In genomic region chr7:45716460-45716857, GRCm38 (mm10) we compare ENCODE assay signal across 10 mouse cellular contexts. TPM values are rescaled to one million over a fixed set of nuclear protein-coding genes. Genes with fewer than 3 reads are reported as not detected.
DNase-seq lines count a peak whose midpoint lies in the region; ATAC-seq and TF ChIP-seq lines count a peak whose summit lies in the region.
"Had no signal": no experiment of that assay in that cellular context is flagged by ENCODE, and none has a peak within 500 bp of the region (broad histone marks: within the 10 kb centered on the region; RNA-seq: fewer than 3 reads in every experiment).

No protein-coding gene starts in this region.

- peaks cover 13% of the 10 kb centered on the region; the same call in 1 of the 2 replicates for H3K4me1 ChIP-seq in lung, embryonic 14.5 days (ENCODE audit: insufficient read depth)
- peaks cover 26% of the 10 kb centered on the region for H3K4me1 ChIP-seq in lung, adult 2 months (ENCODE audit: control insufficient read depth, insufficient read depth, low read length)
- peaks cover 70% of the 10 kb centered on the region for H3K4me1 ChIP-seq in forebrain, embryonic 10.5 days
- H3K4me1 ChIP-seq in intestine, embryonic 16.5 days (ENCODE audit: control insufficient read depth, insufficient read depth, low read length) = peaks cover 50% of the 10 kb centered on the region
- H3K4me1 ChIP-seq in neural tube, embryonic 12.5 days = peaks cover 44% of the 10 kb centered on the region

- H3K27ac ChIP-seq in lung, embryonic 14.5 days (ENCODE audit: low read depth) = no peak overlapping the region; the same call in 1 of the 2 replicates
- no peak overlapping the region for H3K27ac ChIP-seq in forebrain, embryonic 10.5 days
- 0 out of 2 replicates have a peak overlapping the region, but pooled peaks have one; percentile 41 for H3K27ac ChIP-seq in intestine, embryonic 16.5 days (ENCODE audit: low read length)
- H3K27ac ChIP-seq in neural tube, embryonic 12.5 days = no peak overlapping the region

- no peak for DNase-seq in lung, embryonic 14.5 days
- no peak for DNase-seq in lung, adult 2 months
- DNase-seq in forebrain, embryonic 10.5 days (ENCODE audit: extremely low spot score, low spot score) = no peak
- DNase-seq in layer of hippocampus, adult 18-20 months (ENCODE audit: low spot score in 2 of 2) = no peak
- no peak for DNase-seq in cerebellum, adult 8-10 months
- no peak for DNase-seq in adrenal gland, postnatal 14 days

- peaks cover 51% of the 10 kb centered on the region for H3K36me3 ChIP-seq in lung, embryonic 14.5 days (ENCODE audit: insufficient read depth)
- H3K36me3 ChIP-seq in forebrain, embryonic 10.5 days (replicated peaks) = peaks cover 52% of the 10 kb centered on the region
- H3K36me3 ChIP-seq in intestine, embryonic 16.5 days (ENCODE audit: control insufficient read depth, insufficient read depth, low read length) = peaks cover 23% of the 10 kb centered on the region; the same call in 1 of the 2 replicates
- H3K36me3 ChIP-seq in neural tube, embryonic 12.5 days = peaks cover 45% of the 10 kb centered on the region

- H3K4me3 ChIP-seq in lung, embryonic 14.5 days (ENCODE audit: low read depth, low read length) = peak overlapping the region; percentile 98
- no peak overlapping the region for H3K4me3 ChIP-seq in lung, adult 2 months (replicated peaks; ENCODE audit: extremely low read depth, low read depth, low read length)
- peak overlapping the region; percentile 96 for H3K4me3 ChIP-seq in forebrain, embryonic 10.5 days
- peak overlapping the region; percentile 85 for H3K4me3 ChIP-seq in intestine, embryonic 16.5 days (ENCODE audit: low read length)
- peak overlapping the region; percentile 91; the same call in 1 of the 2 replicates for H3K4me3 ChIP-seq in neural tube, embryonic 12.5 days

- no peak for ATAC-seq in lung, embryonic 14.5 days (ENCODE audit: insufficient read depth)
- no peak for ATAC-seq in intestine, embryonic 16.5 days
- ATAC-seq in neural tube, embryonic 12.5 days (ENCODE audit: low FRiP score, low read depth) = no peak

- H3K9me3 ChIP-seq in lung, embryonic 14.5 days (ENCODE audit: low read depth, low read length) = no peaks in the 10 kb centered on the region
- H3K9me3 ChIP-seq in forebrain, embryonic 10.5 days = no peaks in the 10 kb centered on the region
- no peaks in the 10 kb centered on the region for H3K9me3 ChIP-seq in intestine, embryonic 16.5 days (ENCODE audit: control insufficient read depth, low read length)
- no peaks in the 10 kb centered on the region for H3K9me3 ChIP-seq in neural tube, embryonic 12.5 days

- H3K9ac ChIP-seq in lung, embryonic 14.5 days = peak overlapping the region; percentile 99; the same call in 1 of the 2 replicates
- H3K9ac ChIP-seq in intestine, embryonic 16.5 days (ENCODE audit: low read depth, low read length) = peak overlapping the region; percentile 54
- H3K9ac ChIP-seq in neural tube, embryonic 12.5 days = no peak overlapping the region

- H3K4me2 ChIP-seq in lung, embryonic 14.5 days = peak overlapping the region; percentile 92
- peak overlapping the region; percentile 90 for H3K4me2 ChIP-seq in intestine, embryonic 16.5 days (ENCODE audit: low read depth, low read length)
- H3K4me2 ChIP-seq in neural tube, embryonic 12.5 days (replicated peaks) = peak overlapping the region; percentile 93

- no peaks in the 10 kb centered on the region for H3K27me3 ChIP-seq in lung, embryonic 14.5 days (ENCODE audit: insufficient read depth, low read length)
- H3K27me3 ChIP-seq in forebrain, embryonic 10.5 days (ENCODE audit: poor library complexity, severe bottlenecking) = no peaks in the 10 kb centered on the region
- no peaks in the 10 kb centered on the region for H3K27me3 ChIP-seq in intestine, embryonic 16.5 days (replicated peaks; ENCODE audit: control insufficient read depth, insufficient read depth, low read length)
- H3K27me3 ChIP-seq in neural tube, embryonic 12.5 days (replicated peaks) = no peaks in the 10 kb centered on the region

- no peak for TF ChIP-seq POLR2A in lung, adult 2 months (IDR thresholded peaks at IDR 0.05; ENCODE audit: borderline replicate concordance, extremely low read depth, low read depth, low read length)

- TF ChIP-seq CTCF in lung, embryonic 14.5 days (IDR thresholded peaks at IDR 0.05; ENCODE audit: low read depth) = no peak
- no peak for TF ChIP-seq CTCF in lung, adult 2 months (IDR thresholded peaks at IDR 0.05; ENCODE audit: insufficient read depth, low read length)

- WGBS in lung, embryonic 14.5 days = 84% methylated on average over 3 of the region's 3 CpGs
- WGBS in lung, adult 2 months = 85% methylated on average over 3 of the region's 3 CpGs
- 86% methylated on average over 3 of the region's 3 CpGs for WGBS in forebrain, embryonic 10.5 days
- 88% methylated on average over 3 of the region's 3 CpGs for WGBS in intestine, embryonic 16.5 days
- WGBS in neural tube, embryonic 12.5 days = 93% methylated on average over 3 of the region's 3 CpGs

RNA-seq across cellular contexts. Expression of gene Rpl18, which starts 1.2 kb away (rescaled TPM):
- 1,245 and 1,303 TPM in 2 replicates for polyA plus RNA-seq in lung, embryonic 14.5 days (2014; fragmentation: Nextera tagmentation; extraction: Ambion mirVana)
- 1,119 and 1,194 TPM in 2 replicates for polyA plus RNA-seq in lung, adult 2 months (2012; rRNA removed)
- 1,181 and 1,186 TPM in 2 replicates for polyA plus RNA-seq in forebrain, embryonic 10.5 days (2016; fragmentation: Nextera tagmentation; extraction: Ambion mirVana)
- polyA plus RNA-seq in intestine, embryonic 16.5 days (2015; fragmentation: Nextera tagmentation; extraction: Ambion mirVana) = 1,070 and 1,157 TPM in 2 replicates
- polyA plus RNA-seq in neural tube, embryonic 12.5 days (2016; fragmentation: Nextera tagmentation; extraction: Ambion mirVana) = 665 and 700 TPM in 2 replicates
- total RNA-seq in layer of hippocampus, adult 18-20 months (2021) = 100 to 1,000 TPM; 359 to 364 TPM
- 927 and 1,052 TPM in 2 replicates for total RNA-seq in adrenal gland, postnatal 14 days (2021)

RNA-seq across cellular contexts. Expression of gene Sphk2, which starts 1.3 kb away (rescaled TPM):
- polyA plus RNA-seq in lung, embryonic 14.5 days (2014; fragmentation: Nextera tagmentation; extraction: Ambion mirVana) = 21.9 and 23.8 TPM in 2 replicates
- 59.7 and 62.4 TPM in 2 replicates for polyA plus RNA-seq in lung, adult 2 months (2012; rRNA removed)
- 34.0 and 36.6 TPM in 2 replicates for polyA plus RNA-seq in forebrain, embryonic 10.5 days (2016; fragmentation: Nextera tagmentation; extraction: Ambion mirVana)
- 55.6 and 59.2 TPM in 2 replicates for polyA plus RNA-seq in intestine, embryonic 16.5 days (2015; fragmentation: Nextera tagmentation; extraction: Ambion mirVana)
- 28.0 and 29.0 TPM in 2 replicates for polyA plus RNA-seq in neural tube, embryonic 12.5 days (2016; fragmentation: Nextera tagmentation; extraction: Ambion mirVana)
- total RNA-seq in layer of hippocampus, adult 18-20 months (2021) = 10 to 100 TPM; 35.8 to 37.2 TPM
- total RNA-seq in adrenal gland, postnatal 14 days (2021) = 32.3 and 34.4 TPM in 2 replicates

RNA-seq across cellular contexts. Expression of gene Fam83e, which starts 4.6 kb away (rescaled TPM):
- 0.92 and 1.1 TPM in 2 replicates for polyA plus RNA-seq in lung, embryonic 14.5 days (2014; fragmentation: Nextera tagmentation; extraction: Ambion mirVana)
- 12.2 and 15.0 TPM in 2 replicates for polyA plus RNA-seq in lung, adult 2 months (2012; rRNA removed)
- polyA plus RNA-seq in forebrain, embryonic 10.5 days (2016; fragmentation: Nextera tagmentation; extraction: Ambion mirVana) = 2.6 and 3.3 TPM in 2 replicates
- polyA plus RNA-seq in intestine, embryonic 16.5 days (2015; fragmentation: Nextera tagmentation; extraction: Ambion mirVana) = 30.9 and 34.2 TPM in 2 replicates
- 0.94 and 1.00 TPM in 2 replicates for polyA plus RNA-seq in neural tube, embryonic 12.5 days (2016; fragmentation: Nextera tagmentation; extraction: Ambion mirVana)
- under 1 TPM; 0.25 to 0.27 TPM for total RNA-seq in layer of hippocampus, adult 18-20 months (2021)
- total RNA-seq in adrenal gland, postnatal 14 days (2021) = 0.45 and 0.74 TPM in 2 replicates

RNA-seq across cellular contexts. Expression of gene Spaca4, which starts 9.2 kb away (rescaled TPM):
- polyA plus RNA-seq in lung, embryonic 14.5 days (2014; fragmentation: Nextera tagmentation; extraction: Ambion mirVana) = not detected in 2 replicates
- polyA plus RNA-seq in lung, adult 2 months (2012; rRNA removed) = not detected in 2 replicates
- 0.50 TPM in 1 of 2 replicates, not detected in the other for polyA plus RNA-seq in forebrain, embryonic 10.5 days (2016; fragmentation: Nextera tagmentation; extraction: Ambion mirVana)
- polyA plus RNA-seq in intestine, embryonic 16.5 days (2015; fragmentation: Nextera tagmentation; extraction: Ambion mirVana) = 0.86 and 1.0 TPM in 2 replicates
- polyA plus RNA-seq in neural tube, embryonic 12.5 days (2016; fragmentation: Nextera tagmentation; extraction: Ambion mirVana) = not detected in 2 replicates
- not detected for total RNA-seq in layer of hippocampus, adult 18-20 months (2021)
- total RNA-seq in adrenal gland, postnatal 14 days (2021) = not detected in 2 replicates
- total RNA-seq: adrenal gland, postnatal 36 days had no signal
- polyA plus RNA-seq: thymus, postnatal 0 days had no signal

RNA-seq across cellular contexts. Expression of gene Dbp, which starts 11.6 kb away (rescaled TPM):
- 2.1 TPM in 2 replicates for polyA plus RNA-seq in lung, embryonic 14.5 days (2014; fragmentation: Nextera tagmentation; extraction: Ambion mirVana)
- 43.1 and 133 TPM in 2 replicates for polyA plus RNA-seq in lung, adult 2 months (2012; rRNA removed)
- polyA plus RNA-seq in forebrain, embryonic 10.5 days (2016; fragmentation: Nextera tagmentation; extraction: Ambion mirVana) = 2.6 and 2.7 TPM in 2 replicates
- polyA plus RNA-seq in intestine, embryonic 16.5 days (2015; fragmentation: Nextera tagmentation; extraction: Ambion mirVana) = 2.3 and 3.2 TPM in 2 replicates
- polyA plus RNA-seq in neural tube, embryonic 12.5 days (2016; fragmentation: Nextera tagmentation; extraction: Ambion mirVana) = 4.1 TPM in 2 replicates
- total RNA-seq in layer of hippocampus, adult 18-20 months (2021) = 10 to 100 TPM; 47.6 to 50.2 TPM
- total RNA-seq in adrenal gland, postnatal 14 days (2021) = 31.2 and 46.3 TPM in 2 replicates
